Mouse (Mus musculus) cortical plate, adult 2 months (tissue): ENCODE data around the gene Pgap3.

Experiments used
- CTCF ChIP-seq: fragments of 200-500 bp; IDR thresholded peaks from 2 replicates; pipeline ENCODE4 v1.5.1; 2011; ENCODE audit warnings: mild to moderate bottlenecking, control low read depth, low read length; ENCODE audit not compliant: insufficient read depth; ENCODE audit errors: extremely low read depth
- POLR2A ChIP-seq: fragments of 200-500 bp; IDR thresholded peaks from 2 replicates; pipeline ENCODE4 v1.6.1; 2011; ENCODE audit warnings: mild to moderate bottlenecking, low read length, control low read depth; ENCODE audit not compliant: insufficient read depth; ENCODE audit errors: extremely low read depth

DNA sequence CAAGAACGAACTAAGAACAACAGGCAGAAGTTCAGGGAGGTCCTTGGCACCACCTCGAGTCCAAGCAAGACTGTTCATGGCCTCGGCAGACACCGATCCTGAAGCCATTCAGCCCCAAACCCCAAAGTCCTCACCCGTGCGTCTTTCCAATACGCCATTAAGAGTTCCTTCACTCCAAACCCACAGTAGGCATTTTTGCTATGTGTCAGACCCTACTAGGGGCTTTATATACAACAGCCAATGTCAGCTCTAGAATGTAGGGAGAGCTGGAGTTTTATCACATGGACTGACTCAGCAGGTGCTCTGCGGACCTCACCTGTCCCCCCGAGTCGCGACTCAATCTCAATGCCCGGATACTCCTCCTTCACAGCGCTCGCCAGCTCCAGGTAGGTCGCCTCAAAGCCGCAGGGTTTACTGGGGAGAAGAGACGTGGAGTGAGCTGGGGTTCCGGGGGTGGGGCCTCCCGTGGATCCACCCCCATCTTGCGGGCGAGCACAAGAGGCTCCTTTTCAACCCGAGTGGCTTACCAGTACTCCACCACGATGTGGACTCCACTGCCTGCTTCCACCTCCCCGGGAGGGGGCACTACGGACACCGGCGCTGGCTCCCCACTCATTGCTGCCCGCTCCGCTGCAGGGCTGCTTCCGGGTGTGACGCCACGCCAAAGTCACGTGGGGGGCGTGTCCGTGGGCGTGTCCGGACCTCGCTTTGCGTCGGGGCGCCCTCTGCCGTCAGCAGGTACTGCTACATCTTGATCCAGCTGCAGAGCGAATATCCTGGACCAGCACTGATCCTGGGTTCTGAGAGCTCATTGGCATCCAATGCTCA is 38.3 kb upstream of the Pgap3 start, which contains the start of gene Mien1:
- TF ChIP-seq CTCF (peak; percentile 83), POLR2A (peak; percentile 85)
